Mouse (Mus musculus) hindbrain, embryonic 13.5 days (tissue): ENCODE measurements at regions not wholly inside any gene's neighbourhood (a gene's known extent, or its start where the extent isn't known, plus 50 kb on each side); places are given as distances from the start of the nearest gene placed in this dataset.

Experiments
- ATAC-seq: fragments of 200-750 bp; cut with Nextera tagmentation; 2 replicates; pipeline ENCODE4 v1.8.0; 2017; ENCODE audit warnings: moderate TSS enrichment; ENCODE audit not compliant: low FRiP score
- H3K27ac ChIP-seq: fragments of 300-500 bp; sonication (generic); 2 replicates; pipeline ENCODE4 v1.5.1; 2015; ENCODE audit warnings: inconsistent platforms, mild to moderate bottlenecking, moderate library complexity
- H3K27me3 ChIP-seq: fragments of 300-500 bp; sonication (generic); 2 replicates; pipeline ENCODE4 v1.6.1; 2015; ENCODE audit warnings: mild to moderate bottlenecking, inconsistent platforms
- H3K36me3 ChIP-seq: fragments of 300-500 bp; sonication (generic); 2 replicates; pipeline ENCODE4 v1.6.1; 2015; ENCODE audit warnings: mild to moderate bottlenecking, inconsistent platforms
- H3K4me1 ChIP-seq: fragments of 300-500 bp; sonication (generic); replicated peaks from 2 replicates; pipeline ENCODE4 v1.6.1; 2015; ENCODE audit warnings: inconsistent platforms
- H3K4me2 ChIP-seq: fragments of 300-500 bp; sonication (generic); 2 replicates; pipeline ENCODE4 v1.6.1; 2015; ENCODE audit warnings: inconsistent platforms, mild to moderate bottlenecking, moderate library complexity
- H3K4me3 ChIP-seq: fragments of 300-500 bp; sonication (generic); 2 replicates; pipeline ENCODE4 v1.5.1; 2015; ENCODE audit warnings: mild to moderate bottlenecking, inconsistent platforms
- H3K9ac ChIP-seq: fragments of 300-500 bp; sonication (generic); 2 replicates; pipeline ENCODE4 v1.6.1; 2015; ENCODE audit warnings: mild to moderate bottlenecking, inconsistent platforms
- H3K9me3 ChIP-seq: fragments of 300-500 bp; sonication (generic); 2 replicates; pipeline ENCODE4 v1.6.1; 2016; ENCODE audit warnings: inconsistent platforms
- WGBS: fragments of 180-500 bp; shearing (Covaris S2); methylation state at CpG from one replicate; pipeline ENCODE4 v1.1.7; 2015; 5-methylcytosine and 5-hydroxymethylcytosine counted together

GRCm38 (mm10) chr3:143806940-143807339, 398.1 kb downstream of the Lmo4 start:
- WGBS, result 82% methylated on average over 3 of the region's 3 CpGs
- no peak for ATAC-seq
- H3K27me3 ChIP-seq, result no peaks in the 10 kb centered on the region
- H3K4me3 ChIP-seq, result no peak overlapping the region
- H3K9me3 ChIP-seq, result no peaks in the 10 kb centered on the region
- no peak overlapping the region for H3K4me2 ChIP-seq
- no peak overlapping the region for H3K27ac ChIP-seq
- no peaks in the 10 kb centered on the region for H3K36me3 ChIP-seq
- no peak overlapping the region for H3K9ac ChIP-seq
- H3K4me1 ChIP-seq, result no peaks in the 10 kb centered on the region

DNA sequence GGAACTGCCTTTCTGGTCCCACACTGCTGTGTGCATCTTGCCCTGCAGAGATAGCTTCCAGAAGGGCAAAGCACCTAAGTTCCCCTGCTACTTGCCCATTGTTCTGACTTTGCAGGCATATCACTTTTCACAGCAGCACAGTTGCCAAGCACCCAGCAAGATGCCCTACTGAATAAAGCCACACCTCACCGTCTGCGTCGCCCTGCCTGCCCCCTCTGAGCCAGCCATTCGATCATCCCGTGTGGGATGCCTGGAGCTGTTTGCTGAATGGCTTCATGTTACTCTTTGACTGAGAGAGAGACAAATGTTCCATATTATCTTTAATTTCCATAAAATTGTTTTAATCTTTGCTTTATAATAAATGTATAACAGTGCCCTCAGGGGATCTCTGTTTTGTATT, 407.2 kb downstream of the Lmo4 start:
- 40% methylated on average over 5 of the region's 5 CpGs for WGBS

GRCm38 (mm10) chr3:143790905-143791304, 414.1 kb downstream of the Lmo4 start:
- Histone ChIP-seq H3K4me3 (no peak overlapping the region), H3K36me3 (no peaks in the 10 kb centered on the region), H3K27ac (no peak overlapping the region), H3K27me3 (no peaks in the 10 kb centered on the region), H3K9me3 (no peaks in the 10 kb centered on the region), H3K4me2 (no peak overlapping the region), H3K4me1 (peaks cover 9% of the 10 kb centered on the region), H3K9ac (no peak overlapping the region)
- 82% methylated on average over 8 of the region's 8 CpGs for WGBS
- ATAC-seq, result no peak

More for the DNA sequence above, 407.2 kb downstream of the Lmo4 start:
- Histone ChIP-seq H3K4me2 (no peak overlapping the region), H3K4me3 (no peak overlapping the region), H3K9ac (no peak overlapping the region), H3K9me3 (no peaks in the 10 kb centered on the region), H3K36me3 (no peaks in the 10 kb centered on the region), H3K27ac (no peak overlapping the region), H3K4me1 (no peaks in the 10 kb centered on the region; the same call in 1 of the 2 replicates), H3K27me3 (no peaks in the 10 kb centered on the region)
- ATAC-seq, result no peak

DNA sequence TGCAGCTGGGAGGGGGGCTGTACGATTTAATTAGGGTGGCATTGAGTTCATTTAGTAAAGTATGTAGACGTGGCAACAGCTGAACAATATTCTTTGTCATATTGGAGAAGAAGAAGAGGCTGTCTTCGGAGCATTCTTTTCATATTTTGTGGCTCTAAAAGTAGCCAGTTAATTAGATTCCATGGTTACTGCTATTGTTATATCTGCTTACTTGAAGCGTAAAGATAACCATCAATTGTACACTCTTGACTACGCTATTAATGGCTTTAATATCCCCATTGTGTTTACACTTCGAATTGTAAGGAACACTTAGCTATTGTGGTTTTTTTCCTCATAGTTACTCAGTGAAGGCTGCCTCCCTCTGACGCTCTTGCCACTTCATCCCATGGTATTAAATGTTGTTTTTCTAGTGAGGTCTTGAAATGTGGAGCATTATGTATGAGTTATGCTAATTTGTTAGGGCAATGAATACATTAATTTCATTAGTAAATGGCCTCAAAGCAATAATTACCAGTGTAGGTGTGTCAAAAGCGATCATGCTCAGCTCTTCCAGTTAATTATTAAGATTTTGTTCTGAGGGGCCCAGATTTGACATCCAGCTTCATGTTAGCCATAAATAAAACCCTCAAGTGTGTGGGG, 415.0 kb downstream of the Lmo4 start:
- H3K27me3 ChIP-seq, result no peaks in the 10 kb centered on the region
- peaks cover 9% of the 10 kb centered on the region for H3K4me1 ChIP-seq
- no peak overlapping the region for H3K9ac ChIP-seq
- H3K36me3 ChIP-seq, result no peaks in the 10 kb centered on the region
- no peak for ATAC-seq
- no peaks in the 10 kb centered on the region for H3K9me3 ChIP-seq
- no peak overlapping the region for H3K27ac ChIP-seq
- H3K4me2 ChIP-seq, result no peak overlapping the region
- H3K4me3 ChIP-seq, result no peak overlapping the region
- 31% methylated on average over 8 of the region's 8 CpGs for WGBS

GRCm38 (mm10) chr3:143786889-143787288, 418.1 kb downstream of the Lmo4 start:
- Histone ChIP-seq H3K4me1 (peaks cover 9% of the 10 kb centered on the region), H3K9ac (no peak overlapping the region), H3K27ac (no peak overlapping the region), H3K4me3 (no peak overlapping the region), H3K4me2 (no peak overlapping the region), H3K36me3 (no peaks in the 10 kb centered on the region), H3K9me3 (no peaks in the 10 kb centered on the region), H3K27me3 (no peaks in the 10 kb centered on the region)
- no peak for ATAC-seq
- 97% methylated on average over 8 of the region's 8 CpGs for WGBS

DNA sequence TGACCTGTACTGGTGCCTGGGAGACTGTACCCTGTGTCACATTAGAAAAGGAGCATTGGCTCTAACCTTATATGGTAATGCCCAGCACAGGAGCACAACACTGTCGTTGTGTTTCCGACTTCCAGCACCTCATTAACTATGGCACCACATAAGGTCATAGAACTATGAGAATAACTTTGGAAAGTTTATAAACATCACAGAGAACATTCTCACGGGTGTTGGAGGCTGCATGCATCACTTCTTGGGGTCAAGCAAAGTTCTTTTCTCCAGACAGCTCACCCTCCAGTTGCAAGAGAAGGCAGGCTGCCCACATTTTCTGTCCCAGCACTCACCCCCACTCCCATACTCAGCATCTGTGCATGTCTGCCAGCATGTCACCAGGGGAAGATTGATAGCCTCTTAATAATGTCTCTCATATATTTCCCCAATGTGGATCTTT, 420.6 kb downstream of the Lmo4 start:
- 79% methylated on average over 3 of the region's 3 CpGs for WGBS
- no peak overlapping the region for H3K4me3 ChIP-seq
- no peak for ATAC-seq
- H3K36me3 ChIP-seq, result no peaks in the 10 kb centered on the region
- no peaks in the 10 kb centered on the region for H3K4me1 ChIP-seq
- H3K27me3 ChIP-seq, result no peaks in the 10 kb centered on the region
- no peak overlapping the region for H3K9ac ChIP-seq
- no peak overlapping the region for H3K4me2 ChIP-seq
- no peaks in the 10 kb centered on the region for H3K9me3 ChIP-seq
- no peak overlapping the region for H3K27ac ChIP-seq

DNA sequence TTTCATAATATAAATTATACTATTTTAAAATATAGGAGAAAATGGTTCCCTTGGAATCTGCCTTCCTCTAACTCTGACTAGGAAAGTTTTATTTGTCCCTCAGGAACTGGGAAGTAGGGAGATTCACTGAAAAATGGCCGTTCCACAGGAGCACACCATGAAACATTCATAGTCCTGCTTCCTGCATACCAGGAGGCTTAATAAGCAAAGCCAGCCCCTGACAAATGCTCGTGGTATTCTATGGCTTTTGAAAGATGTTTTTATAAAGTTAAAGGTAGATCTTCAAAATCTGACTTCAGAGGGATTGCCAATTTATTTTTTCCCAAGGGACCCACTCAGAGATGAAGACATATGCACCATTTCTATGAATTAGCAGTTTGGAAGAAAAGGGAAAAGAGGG, 426.9 kb downstream of the Lmo4 start:
- H3K4me3 ChIP-seq, result no peak overlapping the region
- no peak overlapping the region for H3K9ac ChIP-seq
- H3K27me3 ChIP-seq, result no peaks in the 10 kb centered on the region
- no peaks in the 10 kb centered on the region for H3K4me1 ChIP-seq
- H3K36me3 ChIP-seq, result no peaks in the 10 kb centered on the region
- no peaks in the 10 kb centered on the region for H3K9me3 ChIP-seq
- ATAC-seq, result no peak
- 77% methylated on average over 2 of the region's 2 CpGs for WGBS
- H3K4me2 ChIP-seq, result no peak overlapping the region
- H3K27ac ChIP-seq, result no peak overlapping the region

DNA sequence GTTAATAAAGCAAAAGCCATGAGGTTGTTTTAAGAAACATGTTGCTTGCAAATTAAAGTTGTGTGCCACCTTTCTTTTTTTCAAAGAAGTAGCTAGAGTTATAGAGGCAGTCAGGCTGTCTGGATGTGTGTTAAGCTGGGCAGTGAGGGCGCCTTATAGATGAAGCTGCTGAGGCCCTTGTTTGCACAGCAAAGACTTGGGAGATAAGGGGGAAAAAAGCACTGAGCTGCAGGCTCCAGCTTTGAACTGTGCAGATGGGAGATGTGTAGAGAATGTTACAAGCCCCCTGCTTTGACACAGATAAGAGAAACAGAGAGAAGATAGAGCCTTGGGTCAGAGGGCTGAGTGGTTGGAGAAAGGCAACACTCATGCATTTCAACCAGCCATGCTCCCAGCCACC, 445.7 kb downstream of the Lmo4 start:
- ATAC-seq, result no peak
- Histone ChIP-seq H3K27me3 (no peaks in the 10 kb centered on the region), H3K9me3 (no peaks in the 10 kb centered on the region), H3K4me2 (no peak overlapping the region), H3K4me3 (no peak overlapping the region), H3K4me1 (no peaks in the 10 kb centered on the region), H3K36me3 (no peaks in the 10 kb centered on the region), H3K27ac (no peak overlapping the region), H3K9ac (no peak overlapping the region)
- 88% methylated on average over 1 of the region's 1 CpGs for WGBS

DNA sequence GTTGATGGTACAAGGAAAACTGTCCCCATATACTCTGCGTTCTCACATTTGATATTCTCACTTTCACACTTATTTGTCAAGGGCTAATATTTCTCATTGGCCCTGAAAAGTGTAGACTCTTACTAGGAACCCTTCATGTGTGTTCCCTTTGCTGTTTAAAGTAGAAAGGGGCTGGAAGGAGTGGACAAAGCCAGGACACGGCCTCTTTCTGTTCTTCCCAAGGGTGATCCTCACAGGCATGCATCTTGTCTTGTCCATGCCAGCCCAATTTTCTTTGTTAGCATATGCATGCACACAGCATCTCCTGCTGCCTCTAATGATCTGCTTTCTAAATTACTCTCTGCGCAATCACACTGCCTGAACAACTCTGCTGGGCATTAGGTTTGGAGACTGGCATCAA, 451.8 kb downstream of the Lmo4 start:
- no peaks in the 10 kb centered on the region for H3K27me3 ChIP-seq
- no peak for ATAC-seq
- H3K9me3 ChIP-seq, result no peaks in the 10 kb centered on the region
- no peak overlapping the region for H3K27ac ChIP-seq
- H3K4me1 ChIP-seq, result no peaks in the 10 kb centered on the region
- no peak overlapping the region for H3K4me3 ChIP-seq
- no peaks in the 10 kb centered on the region for H3K36me3 ChIP-seq
- H3K9ac ChIP-seq, result no peak overlapping the region
- H3K4me2 ChIP-seq, result no peak overlapping the region
- WGBS, result 79% methylated on average over 3 of the region's 3 CpGs

DNA sequence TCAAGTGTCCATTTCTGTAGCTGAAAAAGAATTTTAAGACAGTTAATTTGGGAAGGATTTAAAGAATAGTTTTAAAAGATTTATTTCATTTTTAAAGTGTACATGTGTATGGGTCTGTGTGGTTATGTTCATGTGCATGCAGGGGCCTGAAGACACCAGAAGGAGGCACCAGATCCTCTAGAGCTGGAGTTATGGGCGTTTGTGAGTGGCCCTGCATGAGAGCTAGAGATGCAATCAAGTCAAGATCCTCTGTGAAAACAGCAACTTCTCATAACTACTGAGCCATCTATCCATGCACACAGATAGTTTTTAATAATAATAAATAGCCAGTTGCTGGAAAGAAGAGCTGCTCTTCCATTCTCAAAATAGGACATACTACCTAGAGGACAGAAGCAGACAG, 452.4 kb downstream of the Lmo4 start:
- no peaks in the 10 kb centered on the region for H3K9me3 ChIP-seq
- no peak for ATAC-seq
- no peaks in the 10 kb centered on the region for H3K36me3 ChIP-seq
- 94% methylated on average over 1 of the region's 1 CpGs for WGBS
- H3K4me3 ChIP-seq, result no peak overlapping the region
- no peaks in the 10 kb centered on the region for H3K4me1 ChIP-seq
- H3K9ac ChIP-seq, result no peak overlapping the region
- no peaks in the 10 kb centered on the region for H3K27me3 ChIP-seq
- H3K27ac ChIP-seq, result no peak overlapping the region
- H3K4me2 ChIP-seq, result no peak overlapping the region

- H3K36me3 ChIP-seq, result no peaks in the 10 kb centered on the region
- no peaks in the 10 kb centered on the region for H3K27me3 ChIP-seq
- WGBS, result 70% methylated on average over 4 of the region's 4 CpGs
- no peak overlapping the region for H3K4me2 ChIP-seq
- H3K9ac ChIP-seq, result no peak overlapping the region
- no peaks in the 10 kb centered on the region for H3K4me1 ChIP-seq
- ATAC-seq, result no peak
- H3K4me3 ChIP-seq, result no peak overlapping the region
- no peak overlapping the region for H3K27ac ChIP-seq
- no peaks in the 10 kb centered on the region for H3K9me3 ChIP-seq
These were observed 454.9 kb downstream of the Lmo4 start for GRCm38 (mm10) chr3:143750128-143750527.

GRCm38 (mm10) chr3:143743649-143744048, 461.4 kb downstream of the Lmo4 start:
- Histone ChIP-seq H3K4me1 (no peaks in the 10 kb centered on the region), H3K4me3 (no peak overlapping the region), H3K27ac (no peak overlapping the region), H3K4me2 (no peak overlapping the region), H3K9me3 (no peaks in the 10 kb centered on the region), H3K36me3 (no peaks in the 10 kb centered on the region), H3K9ac (no peak overlapping the region), H3K27me3 (no peaks in the 10 kb centered on the region)
- no peak for ATAC-seq
- 67% methylated on average over 7 of the region's 7 CpGs for WGBS

DNA sequence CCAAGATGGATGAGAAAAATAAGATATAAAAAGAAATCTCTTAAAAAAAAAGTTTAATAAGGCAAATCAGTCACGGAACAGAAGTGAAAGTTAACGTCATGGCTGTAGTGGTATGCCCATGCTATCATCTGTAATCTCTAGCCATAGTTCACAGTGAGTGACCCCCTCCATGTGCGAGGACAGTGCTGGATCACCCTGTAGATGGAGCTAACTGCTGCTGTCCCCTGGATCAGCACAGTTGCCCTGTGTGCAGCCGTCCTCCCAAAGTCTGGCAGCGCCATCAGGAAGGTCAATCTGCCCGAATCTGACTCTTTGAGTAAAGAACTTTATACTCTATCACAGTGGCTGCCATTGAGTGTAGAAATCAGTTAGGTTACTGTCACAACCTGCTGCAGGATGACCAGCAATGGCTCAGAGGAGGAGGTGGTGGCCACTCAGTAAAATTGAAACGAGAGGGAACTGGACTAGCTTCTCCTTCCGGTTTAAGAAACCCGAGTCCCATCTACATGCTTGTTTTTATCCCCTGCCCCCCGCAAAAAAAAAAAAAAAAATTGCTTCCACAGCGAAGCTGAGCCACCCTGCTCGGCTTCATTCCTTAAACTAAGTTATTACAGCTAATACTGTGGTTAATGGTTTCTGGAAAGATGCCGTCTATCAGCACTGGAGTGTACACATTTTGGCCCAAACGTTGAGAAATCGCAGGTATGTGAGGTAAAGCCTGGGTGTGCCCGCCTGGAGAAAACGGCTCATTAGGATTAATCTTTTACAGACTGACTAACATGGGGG, 462.0 kb downstream of the Lmo4 start:
- no peak for ATAC-seq
- Histone ChIP-seq H3K4me1 (no peaks in the 10 kb centered on the region), H3K36me3 (no peaks in the 10 kb centered on the region), H3K4me3 (no peak overlapping the region), H3K27ac (no peak overlapping the region), H3K9ac (no peak overlapping the region), H3K4me2 (no peak overlapping the region), H3K27me3 (no peaks in the 10 kb centered on the region), H3K9me3 (no peaks in the 10 kb centered on the region)
- 78% methylated on average over 17 of the region's 17 CpGs for WGBS
